Mouse (Mus musculus): ENCODE data around the gene Igf2bp1. TPM values are rescaled to one million over a fixed set of nuclear protein-coding genes. Genes with fewer than 3 reads are reported as not detected.

Igf2bp1 gene
- total and polyA plus RNA-seq, 2 experiments from 2014 or later = 3.5 to 4.1 TPM

DNA sequence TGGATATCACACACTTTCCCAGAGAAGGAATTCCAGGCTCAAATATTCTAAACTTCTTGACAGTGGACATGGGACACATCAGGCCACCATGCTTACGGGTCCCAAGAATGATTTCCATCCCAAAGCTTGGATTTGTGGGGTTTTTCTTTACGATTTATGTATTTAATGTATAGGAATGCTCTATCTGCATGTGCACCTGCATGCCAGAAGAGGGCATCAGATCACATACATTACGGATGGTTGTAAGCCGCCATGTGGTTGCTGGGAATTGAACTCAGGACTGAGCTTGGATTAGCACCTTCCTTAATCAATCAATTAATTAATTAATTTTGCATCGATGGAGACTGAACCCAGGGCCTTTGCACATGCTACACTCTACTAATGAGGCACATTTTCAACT lies 30.0 kb downstream of the Igf2bp1 start:
- no peak for ATAC-seq
- no peaks in the 10 kb centered on the region for H3K27me3 ChIP-seq (ENCODE audit: insufficient read depth, low read length)
- no peak overlapping the region for H3K4me2 ChIP-seq (ENCODE audit: low read depth, low read length)
- H3K4me3 ChIP-seq (ENCODE audit: low read length) = no peak overlapping the region
- no peaks in the 10 kb centered on the region for H3K36me3 ChIP-seq (ENCODE audit: insufficient read depth, low read length)
- no peaks in the 10 kb centered on the region for H3K9me3 ChIP-seq (ENCODE audit: low read length)
- no peak overlapping the region for H3K27ac ChIP-seq
- TF ChIP-seq CTCF (IDR thresholded peaks at IDR 0.05; ENCODE audit: low read depth) = peak; percentile 35; the same call in 1 of the 2 replicates
- DNase-seq (ENCODE audit: low spot score) = no peak
- WGBS = 94% methylated on average over 5 of the region's 5 CpGs
- no peaks in the 10 kb centered on the region for H3K4me1 ChIP-seq (ENCODE audit: insufficient read depth, low read length)
- no peak overlapping the region for H3K9ac ChIP-seq (replicated peaks; ENCODE audit: low read length)

DNA sequence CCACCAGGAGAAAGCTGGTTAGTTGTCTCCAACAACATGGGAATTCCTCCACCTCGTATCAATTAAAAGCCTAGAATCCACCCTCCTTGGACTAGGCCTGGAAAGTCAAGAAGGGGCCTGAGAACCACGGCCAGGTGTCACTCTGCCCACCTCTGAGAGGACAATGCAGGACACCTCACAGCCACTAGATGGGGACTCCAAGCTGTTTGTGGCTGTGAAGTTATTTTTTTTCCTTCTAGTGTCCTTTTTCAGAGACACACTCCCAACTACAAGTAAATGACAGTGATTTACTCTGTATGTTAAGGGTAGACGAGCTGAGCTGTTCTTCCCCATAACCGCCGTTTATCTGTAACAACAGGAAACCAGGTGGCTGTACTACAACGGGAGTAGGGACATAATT lies 32.6 kb downstream of the Igf2bp1 start:
- WGBS = 84% methylated on average over 6 of the region's 6 CpGs
- Histone ChIP-seq H3K36me3 (ENCODE audit: insufficient read depth, low read length) (no peaks in the 10 kb centered on the region), H3K9ac (replicated peaks; ENCODE audit: low read length) (no peak overlapping the region), H3K9me3 (ENCODE audit: low read length) (no peaks in the 10 kb centered on the region), H3K27me3 (ENCODE audit: insufficient read depth, low read length) (no peaks in the 10 kb centered on the region), H3K27ac (no peak overlapping the region), H3K4me1 (ENCODE audit: insufficient read depth, low read length) (no peaks in the 10 kb centered on the region), H3K4me3 (ENCODE audit: low read length) (no peak overlapping the region), H3K4me2 (ENCODE audit: low read depth, low read length) (no peak overlapping the region)
- DNase-seq (ENCODE audit: low spot score) (no peak), ATAC-seq (no peak)
- peak; percentile 52 for TF ChIP-seq CTCF (IDR thresholded peaks at IDR 0.05; ENCODE audit: low read depth)

DNA sequence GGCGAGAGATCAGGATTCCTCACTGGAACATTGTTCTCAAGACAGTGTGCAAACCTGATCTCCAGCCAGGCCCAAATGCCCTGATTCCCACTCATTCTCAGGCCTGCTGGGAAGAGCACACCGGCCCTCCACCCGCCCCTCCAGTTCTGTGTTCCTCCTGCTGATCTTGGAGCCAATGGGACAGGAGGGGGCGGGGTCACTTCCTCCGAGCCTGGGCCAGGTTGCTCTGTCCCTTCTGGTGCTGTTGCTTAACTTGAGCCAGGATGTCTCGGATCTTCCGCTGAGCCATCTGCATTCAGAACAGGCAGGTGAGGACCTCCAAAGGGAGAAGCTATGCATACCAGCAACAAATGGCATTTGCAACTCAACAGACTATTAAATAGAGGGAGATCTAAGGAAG lies 42.4 kb downstream of the Igf2bp1 start:
- no peak for DNase-seq (ENCODE audit: low spot score)
- no peak for ATAC-seq
- Histone ChIP-seq H3K9ac (replicated peaks; ENCODE audit: low read length) (no peak overlapping the region), H3K27ac (no peak overlapping the region), H3K9me3 (ENCODE audit: low read length) (no peaks in the 10 kb centered on the region), H3K27me3 (ENCODE audit: insufficient read depth, low read length) (no peaks in the 10 kb centered on the region), H3K4me3 (ENCODE audit: low read length) (no peak overlapping the region), H3K4me1 (ENCODE audit: insufficient read depth, low read length) (no peaks in the 10 kb centered on the region), H3K36me3 (ENCODE audit: insufficient read depth, low read length) (peaks cover 19% of the 10 kb centered on the region), H3K4me2 (ENCODE audit: low read depth, low read length) (no peak overlapping the region)
- TF ChIP-seq CTCF (IDR thresholded peaks at IDR 0.05; ENCODE audit: low read depth) = no peak
- 67% methylated on average over 7 of the region's 7 CpGs for WGBS

DNA sequence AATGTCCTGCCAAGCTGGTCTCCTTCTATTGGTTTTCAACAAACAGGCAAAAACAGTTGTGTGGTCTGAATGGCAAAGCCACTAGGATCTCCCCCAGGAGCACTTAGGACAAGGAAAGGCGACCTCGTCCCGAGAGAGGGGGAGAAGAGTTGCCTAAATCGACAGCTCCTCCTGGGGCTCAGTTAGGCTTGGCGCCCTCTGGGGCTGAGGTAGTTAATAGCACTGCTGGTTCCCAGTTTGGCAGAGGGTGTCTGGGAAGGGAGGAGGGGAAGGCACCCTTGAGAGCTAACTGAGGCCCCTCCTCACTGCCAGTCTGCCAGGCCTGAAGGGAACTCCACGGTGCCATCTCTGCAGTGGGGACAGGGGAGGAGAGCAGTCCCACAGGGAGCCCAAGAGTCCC lies 46.6 kb downstream of the Igf2bp1 start:
- H3K36me3 ChIP-seq (ENCODE audit: insufficient read depth, low read length) = no peaks in the 10 kb centered on the region
- no peak overlapping the region for H3K9ac ChIP-seq (replicated peaks; ENCODE audit: low read length)
- no peaks in the 10 kb centered on the region for H3K27me3 ChIP-seq (ENCODE audit: insufficient read depth, low read length)
- H3K27ac ChIP-seq = no peak overlapping the region
- H3K4me2 ChIP-seq (ENCODE audit: low read depth, low read length) = no peak overlapping the region
- no peak for DNase-seq (ENCODE audit: low spot score)
- 72% methylated on average over 6 of the region's 6 CpGs for WGBS
- TF ChIP-seq CTCF (IDR thresholded peaks at IDR 0.05; ENCODE audit: low read depth) = no peak
- no peaks in the 10 kb centered on the region for H3K4me1 ChIP-seq (ENCODE audit: insufficient read depth, low read length)
- ATAC-seq = no peak
- H3K9me3 ChIP-seq (ENCODE audit: low read length) = no peaks in the 10 kb centered on the region
- no peak overlapping the region for H3K4me3 ChIP-seq (ENCODE audit: low read length)

DNA sequence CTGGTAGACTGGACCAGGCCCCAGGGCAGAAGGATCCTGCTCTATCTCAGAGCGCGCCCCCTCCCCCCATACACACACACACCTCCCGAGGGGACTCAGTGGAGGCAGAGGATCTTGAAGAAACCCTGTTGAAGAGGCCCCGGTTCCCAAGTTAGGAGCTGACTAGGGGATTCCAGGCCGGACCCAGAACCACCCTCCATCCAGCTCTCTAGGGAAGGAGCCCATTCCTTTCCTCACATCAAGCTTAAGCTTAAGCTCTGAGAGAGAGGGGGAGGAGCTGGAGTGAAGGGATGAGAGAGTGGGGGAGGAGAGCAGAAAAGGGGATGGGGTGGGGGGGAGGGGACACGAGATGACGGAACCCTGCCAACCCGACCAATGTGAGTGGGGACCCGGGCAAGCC lies 47.5 kb downstream of the Igf2bp1 start:
- Histone ChIP-seq H3K27me3 (ENCODE audit: insufficient read depth, low read length) (no peaks in the 10 kb centered on the region), H3K27ac (no peak overlapping the region), H3K36me3 (ENCODE audit: insufficient read depth, low read length) (no peaks in the 10 kb centered on the region), H3K9ac (replicated peaks; ENCODE audit: low read length) (no peak overlapping the region), H3K4me1 (ENCODE audit: insufficient read depth, low read length) (no peaks in the 10 kb centered on the region), H3K4me2 (ENCODE audit: low read depth, low read length) (no peak overlapping the region), H3K9me3 (ENCODE audit: low read length) (no peaks in the 10 kb centered on the region), H3K4me3 (ENCODE audit: low read length) (no peak overlapping the region)
- WGBS = 73% methylated on average over 9 of the region's 9 CpGs
- no peak for TF ChIP-seq CTCF (IDR thresholded peaks at IDR 0.05; ENCODE audit: low read depth)
- DNase-seq (ENCODE audit: low spot score) = no peak
- no peak for ATAC-seq

DNA sequence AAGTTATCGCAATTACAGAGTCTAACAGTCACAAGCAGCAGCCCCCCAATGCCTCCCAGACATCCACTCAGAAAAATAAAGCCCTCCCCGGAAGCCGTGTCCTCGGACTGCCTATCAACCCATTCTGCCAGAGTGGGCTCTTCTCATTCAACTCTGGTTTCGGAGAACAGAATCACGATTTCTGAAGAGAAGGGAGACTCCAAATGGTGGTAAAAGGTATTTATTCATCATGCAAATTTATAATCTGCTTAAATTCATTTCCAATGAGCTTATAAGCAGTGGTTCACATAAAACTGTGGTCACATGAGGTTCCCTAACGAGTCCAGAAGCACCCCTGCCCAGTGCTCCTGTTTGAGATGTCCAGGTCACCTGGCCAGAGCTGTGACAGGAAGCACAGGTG lies 48.3 kb downstream of the Igf2bp1 start:
- no peak overlapping the region for H3K27ac ChIP-seq
- WGBS = 62% methylated on average over 7 of the region's 7 CpGs
- no peak overlapping the region for H3K9ac ChIP-seq (replicated peaks; ENCODE audit: low read length)
- H3K4me2 ChIP-seq (ENCODE audit: low read depth, low read length) = peak overlapping the region; percentile 35
- TF ChIP-seq CTCF (IDR thresholded peaks at IDR 0.05; ENCODE audit: low read depth) = peak; percentile 41; the same call in 1 of the 2 replicates
- H3K36me3 ChIP-seq (ENCODE audit: insufficient read depth, low read length) = no peaks in the 10 kb centered on the region
- H3K9me3 ChIP-seq (ENCODE audit: low read length) = no peaks in the 10 kb centered on the region
- DNase-seq (ENCODE audit: low spot score) = peak; percentile 45
- peak overlapping the region; percentile 16 for H3K4me3 ChIP-seq (ENCODE audit: low read length)
- no peak for ATAC-seq
- H3K4me1 ChIP-seq (ENCODE audit: insufficient read depth, low read length) = no peaks in the 10 kb centered on the region
- H3K27me3 ChIP-seq (ENCODE audit: insufficient read depth, low read length) = no peaks in the 10 kb centered on the region

DNA sequence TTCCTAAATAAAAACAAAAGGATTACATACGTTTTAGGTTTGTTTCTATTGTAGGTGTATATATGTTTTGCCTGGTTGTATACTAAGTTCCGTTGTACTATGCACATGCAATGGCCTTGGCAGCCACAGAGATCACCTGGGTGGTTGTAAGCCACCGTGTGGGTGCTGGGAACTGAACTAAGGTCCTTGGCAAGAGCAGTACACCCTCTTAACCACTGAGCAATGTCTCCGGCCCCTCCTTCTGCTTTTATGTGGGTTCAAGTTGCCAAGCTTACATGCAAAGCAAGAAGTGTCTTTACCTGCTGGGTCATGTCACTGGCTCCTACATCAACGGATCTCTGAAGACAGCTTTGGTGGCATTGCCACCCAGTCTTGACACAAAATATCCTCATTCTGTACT lies 52.4 kb downstream of the Igf2bp1 start:
- Histone ChIP-seq H3K36me3 (ENCODE audit: insufficient read depth, low read length) (no peaks in the 10 kb centered on the region), H3K27ac (no peak overlapping the region), H3K9ac (replicated peaks; ENCODE audit: low read length) (no peak overlapping the region), H3K9me3 (ENCODE audit: low read length) (no peaks in the 10 kb centered on the region), H3K4me3 (ENCODE audit: low read length) (no peak overlapping the region), H3K4me2 (ENCODE audit: low read depth, low read length) (no peak overlapping the region), H3K4me1 (ENCODE audit: insufficient read depth, low read length) (no peaks in the 10 kb centered on the region), H3K27me3 (ENCODE audit: insufficient read depth, low read length) (no peaks in the 10 kb centered on the region)
- WGBS = 93% methylated on average over 5 of the region's 5 CpGs
- DNase-seq (ENCODE audit: low spot score) = no peak
- no peak for TF ChIP-seq CTCF (IDR thresholded peaks at IDR 0.05; ENCODE audit: low read depth)
- no peak for ATAC-seq

Data from hindbrain, postnatal 0 days (tissue).